Mouse (Mus musculus) liver, embryonic 14.5 days (tissue): Measurements from ENCODE around the gene Trub1. TPM values are rescaled to one million over a fixed set of nuclear protein-coding genes. Genes with fewer than 3 reads are reported as not detected.

Experiments
- ATAC-seq: fragments of 200-750 bp; cut with Nextera tagmentation; 2 replicates; pipeline ENCODE4 v1.8.0; 2017; ENCODE audit warnings: moderate number of reproducible peaks, mild to moderate bottlenecking, moderate library complexity; ENCODE audit not compliant: insufficient read depth
- DNase-seq, 3 experiments: peaks; one replicate each; pipeline ENCODE4 v3.0.0-alpha.2; 2012 to 2013; ENCODE audit warnings: low read depth in 3 of 3, low spot score in 3 of 3
- H3K27ac ChIP-seq: fragments of 300-500 bp; sonication (generic); 2 replicates; pipeline ENCODE4 v1.5.1; 2014; ENCODE audit warnings: moderate library complexity, mild to moderate bottlenecking, control low read depth, inconsistent platforms
- H3K27me3 ChIP-seq: fragments of 300-500 bp; sonication (generic); 2 replicates; pipeline ENCODE4 v1.6.1; 2014; ENCODE audit warnings: mild to moderate bottlenecking, low read length, moderate library complexity; ENCODE audit not compliant: control insufficient read depth, insufficient read depth
- H3K36me3 ChIP-seq: fragments of 300-500 bp; sonication (generic); replicated peaks from 2 replicates; pipeline ENCODE4 v1.6.1; 2014; ENCODE audit warnings: low read depth; ENCODE audit not compliant: control insufficient read depth, insufficient read depth
- H3K4me1 ChIP-seq, 2 experiments: fragments of 200-500 bp in 1 of 2; fragments of 300-500 bp in 1 of 2; sonication (generic) in 1 of 2; replicated peaks; 2 replicates each; pipeline ENCODE4 v1.6.1; 2012 to 2014; ENCODE audit warnings: antibody characterized with exemption in 1 of 2, inconsistent platforms in 1 of 2, low read length in 1 of 2; ENCODE audit not compliant: control insufficient read depth in 2 of 2, insufficient read depth in 2 of 2
- H3K4me2 ChIP-seq: fragments of 300-500 bp; sonication (generic); 2 replicates; pipeline ENCODE4 v1.6.1; 2014; ENCODE audit warnings: low read depth, mild to moderate bottlenecking, control low read depth, moderate library complexity
- H3K4me3 ChIP-seq, 2 experiments: fragments of 200-500 bp in 1 of 2; fragments of 300-500 bp in 1 of 2; sonication (generic) in 1 of 2; 2 replicates each; pipeline ENCODE4 v1.5.1; 2012 to 2014; ENCODE audit warnings: low read depth in 2 of 2, low read length in 2 of 2, mild to moderate bottlenecking in 2 of 2, control low read depth in 1 of 2, inconsistent platforms in 1 of 2, moderate library complexity in 1 of 2; ENCODE audit not compliant: insufficient read depth in 1 of 2
- H3K9ac ChIP-seq: fragments of 300-500 bp; sonication (generic); replicated peaks from 2 replicates; pipeline ENCODE4 v1.6.1; 2014; ENCODE audit warnings: mild to moderate bottlenecking, control low read depth, moderate library complexity
- H3K9me3 ChIP-seq: fragments of 300-500 bp; sonication (generic); 2 replicates; pipeline ENCODE4 v1.6.1; 2016; ENCODE audit warnings: low read length, mixed read lengths; ENCODE audit not compliant: control insufficient read depth
- CTCF ChIP-seq: IDR thresholded peaks from 2 replicates; pipeline ENCODE4 v1.5.1; 2016; ENCODE audit warnings: antibody characterized with exemption, low read depth, control low read depth
- EP300 ChIP-seq: IDR thresholded peaks from 2 replicates; pipeline ENCODE4 v1.6.1; 2016; ENCODE audit warnings: antibody characterized with exemption, low read depth
- WGBS: fragments of 180-500 bp; shearing (Covaris S2); extraction: QIAGEN DNeasy Blood & Tissue Kit; methylation state at CpG from one replicate; pipeline ENCODE4 v1.1.7; 2014; ENCODE audit not compliant: insufficient replicate concordance; 5-methylcytosine and 5-hydroxymethylcytosine counted together
- polyA plus RNA-seq, 2 experiments: library from polyadenylated mRNA; depleted of rRNA in 1 of 2; stranded (reverse) in 1 of 2; unstranded in 1 of 2; fragments of >200 nt; fragmentation: Nextera tagmentation in 1 of 2; extraction: Ambion mirVana in 1 of 2; gene quantifications; 2 replicates each; pipeline versions ENCODE4 v1.2.1 to v1.2.3; 2012 to 2014

Trub1 gene
- polyA plus RNA-seq, 2 experiments, result 6.7 to 7.8 TPM

GRCm38 (mm10) chr19:57439296-57439695 is 13.4 kb upstream of the Trub1 start:
- Histone ChIP-seq H3K27me3 (no peaks in the 10 kb centered on the region), H3K36me3 (no peaks in the 10 kb centered on the region), H3K27ac (no peak overlapping the region), H3K4me1 (no peaks in the 10 kb centered on the region), H3K9me3 (no peaks in the 10 kb centered on the region), H3K4me2 (no peak overlapping the region), H3K9ac (no peak overlapping the region), H3K4me3 (no peak overlapping the region)
- DNase-seq (no peak), ATAC-seq (no peak)
- 90% methylated on average over 5 of the region's 5 CpGs for WGBS
- TF ChIP-seq CTCF, result no peak
- no peak for TF ChIP-seq EP300

- Histone ChIP-seq H3K27ac (no peak overlapping the region), H3K36me3 (no peaks in the 10 kb centered on the region), H3K4me2 (no peak overlapping the region), H3K4me3 (no peak overlapping the region), H3K9me3 (no peaks in the 10 kb centered on the region), H3K27me3 (no peaks in the 10 kb centered on the region), H3K9ac (no peak overlapping the region), H3K4me1 (no peaks in the 10 kb centered on the region)
- no peak for DNase-seq
- TF ChIP-seq CTCF (no peak), EP300 (no peak)
- 62% methylated on average over 7 of the region's 7 CpGs for WGBS
- ATAC-seq, result no peak
Observed at GRCm38 (mm10) chr19:57441501-57441900, 11.2 kb upstream of the Trub1 start.

DNA sequence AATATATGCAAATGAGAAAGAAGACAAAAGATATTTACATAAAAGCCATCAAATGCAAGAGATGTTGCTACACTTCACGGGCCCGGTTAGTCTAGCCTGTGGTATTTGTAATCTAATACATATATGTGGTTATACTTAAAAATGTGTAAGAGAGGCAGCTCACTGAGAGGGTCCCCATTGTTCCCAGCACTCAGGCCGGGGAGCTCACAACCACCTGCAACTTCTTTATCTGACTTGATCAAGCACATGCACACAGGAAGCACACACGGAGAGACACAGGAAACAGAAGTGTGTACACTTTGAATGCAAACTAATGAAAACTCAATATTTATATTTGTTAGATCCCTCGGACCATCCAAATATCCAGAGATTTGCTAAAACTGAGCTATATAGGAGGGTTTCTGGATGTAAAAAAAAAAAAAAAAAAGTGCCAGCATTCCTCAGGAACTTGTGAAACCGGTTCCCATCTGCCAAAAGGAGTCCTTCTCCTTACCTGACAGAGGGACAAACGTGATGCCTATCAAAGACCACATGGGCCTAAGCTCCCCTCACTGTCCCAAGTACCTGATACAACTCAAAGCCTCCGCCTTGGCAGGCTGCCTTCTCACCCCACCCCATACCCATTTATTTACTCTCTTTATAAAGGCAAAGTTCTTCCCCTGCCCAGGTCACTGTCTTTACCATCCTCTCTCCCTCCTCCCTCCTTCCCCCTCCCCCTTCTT is 9.6 kb upstream of the Trub1 start:
- TF ChIP-seq CTCF, result no peak
- no peak for TF ChIP-seq EP300
- no peaks in the 10 kb centered on the region for H3K9me3 ChIP-seq
- ATAC-seq (no peak), DNase-seq (no peak)
- no peaks in the 10 kb centered on the region for H3K27me3 ChIP-seq
- H3K4me1 ChIP-seq, result no peaks in the 10 kb centered on the region
- H3K27ac ChIP-seq, result no peak overlapping the region
- no peak overlapping the region for H3K4me3 ChIP-seq
- no peak overlapping the region for H3K9ac ChIP-seq
- 32% methylated on average over 8 of the region's 8 CpGs for WGBS
- H3K4me2 ChIP-seq, result no peak overlapping the region
- no peaks in the 10 kb centered on the region for H3K36me3 ChIP-seq

DNA sequence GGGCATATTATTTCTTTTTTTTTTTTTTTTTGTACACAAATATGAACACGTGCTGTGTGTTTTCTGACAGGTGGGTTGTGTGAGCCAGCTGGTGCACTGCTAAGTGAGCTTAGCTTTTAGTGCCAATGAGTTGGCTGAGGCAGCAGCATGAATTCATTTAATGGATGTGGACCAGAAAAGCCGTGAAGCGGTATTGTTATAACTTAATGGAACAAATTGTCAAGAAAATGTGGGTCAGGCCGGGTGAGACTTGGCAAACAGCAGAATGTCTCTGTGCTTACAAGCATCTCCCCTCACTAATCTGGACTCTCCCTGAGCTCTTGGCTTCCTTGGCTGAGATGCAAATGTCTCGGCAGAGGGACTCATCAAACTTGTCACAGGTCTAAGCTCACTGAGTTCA is 7.7 kb upstream of the Trub1 start:
- no peaks in the 10 kb centered on the region for H3K4me1 ChIP-seq
- H3K4me2 ChIP-seq, result no peak overlapping the region
- no peak overlapping the region for H3K9ac ChIP-seq
- H3K36me3 ChIP-seq, result no peaks in the 10 kb centered on the region
- ATAC-seq (no peak), DNase-seq (no peak)
- H3K27ac ChIP-seq, result no peak overlapping the region
- WGBS, result 64% methylated on average over 5 of the region's 5 CpGs
- H3K9me3 ChIP-seq, result no peaks in the 10 kb centered on the region
- H3K4me3 ChIP-seq, result no peak overlapping the region
- TF ChIP-seq CTCF (no peak), EP300 (no peak)
- H3K27me3 ChIP-seq, result no peaks in the 10 kb centered on the region

GRCm38 (mm10) chr19:57450849-57451248 is 1.9 kb upstream of the Trub1 start:
- no peak for TF ChIP-seq EP300
- Histone ChIP-seq H3K4me2 (no peak overlapping the region), H3K4me3 (no peak overlapping the region), H3K27ac (no peak overlapping the region), H3K4me1 (peaks cover 0 to 6% of the 10 kb centered on the region in 2 experiments; a peak in 1 of 4 replicates), H3K27me3 (no peaks in the 10 kb centered on the region), H3K9me3 (no peaks in the 10 kb centered on the region), H3K36me3 (no peaks in the 10 kb centered on the region), H3K9ac (no peak overlapping the region)
- WGBS, result 35% methylated on average over 1 of the region's 1 CpGs
- no peak for DNase-seq
- no peak for ATAC-seq
